Mouse (Mus musculus): ENCODE results near the gene Rora. TPM values are rescaled to one million over a fixed set of nuclear protein-coding genes. Genes with fewer than 3 reads are reported as not detected.

Gene Rora
- total RNA-seq, 2 experiments from 2014 or later, result 0.38 to 2.1 TPM

GRCm38 (mm10) chr9:68687251-68687874, 33.8 kb downstream of the Rora start:
- no peak for ATAC-seq (replicated peaks; ENCODE audit: low FRiP score, poor library complexity, severe bottlenecking)

GRCm38 (mm10) chr9:68688151-68688550, 34.6 kb downstream of the Rora start:
- ATAC-seq (replicated peaks; ENCODE audit: low FRiP score, poor library complexity, severe bottlenecking), result no peak

- ATAC-seq (replicated peaks; ENCODE audit: low FRiP score, poor library complexity, severe bottlenecking), result no peak
These were observed 35.8 kb downstream of the Rora start for GRCm38 (mm10) chr9:68689351-68689750.

GRCm38 (mm10) chr9:68694889-68695495, 41.4 kb downstream of the Rora start:
- no peak for ATAC-seq (replicated peaks; ENCODE audit: low FRiP score, poor library complexity, severe bottlenecking)

- no peak for ATAC-seq (replicated peaks; ENCODE audit: low FRiP score, poor library complexity, severe bottlenecking)
These were observed 41.9 kb downstream of the Rora start for GRCm38 (mm10) chr9:68695496-68695969.

- no peak for ATAC-seq (replicated peaks; ENCODE audit: low FRiP score, poor library complexity, severe bottlenecking)
These were observed 42.9 kb downstream of the Rora start for GRCm38 (mm10) chr9:68696425-68696956.

GRCm38 (mm10) chr9:68699341-68699740, 45.8 kb downstream of the Rora start:
- ATAC-seq (replicated peaks; ENCODE audit: low FRiP score, poor library complexity, severe bottlenecking), result no peak

GRCm38 (mm10) chr9:68699856-68700255, 46.3 kb downstream of the Rora start:
- ATAC-seq (replicated peaks; ENCODE audit: low FRiP score, poor library complexity, severe bottlenecking), result no peak

GRCm38 (mm10) chr9:68707636-68708035, 54.0 kb downstream of the Rora start:
- ATAC-seq (replicated peaks; ENCODE audit: low FRiP score, poor library complexity, severe bottlenecking), result no peak

GRCm38 (mm10) chr9:68709232-68709631, 55.6 kb downstream of the Rora start:
- ATAC-seq (replicated peaks; ENCODE audit: low FRiP score, poor library complexity, severe bottlenecking), result no peak

GRCm38 (mm10) chr9:68710893-68711654, 57.5 kb downstream of the Rora start:
- no peak for ATAC-seq (replicated peaks; ENCODE audit: low FRiP score, poor library complexity, severe bottlenecking)

GRCm38 (mm10) chr9:68716961-68717360, 63.4 kb downstream of the Rora start:
- no peak for ATAC-seq (replicated peaks; ENCODE audit: low FRiP score, poor library complexity, severe bottlenecking)

GRCm38 (mm10) chr9:68718427-68718826, 64.8 kb downstream of the Rora start:
- no peak for ATAC-seq (replicated peaks; ENCODE audit: low FRiP score, poor library complexity, severe bottlenecking)

GRCm38 (mm10) chr9:68719286-68719685, 65.7 kb downstream of the Rora start:
- ATAC-seq (replicated peaks; ENCODE audit: low FRiP score, poor library complexity, severe bottlenecking), result no peak

- ATAC-seq (replicated peaks; ENCODE audit: low FRiP score, poor library complexity, severe bottlenecking), result no peak
These were observed 71.2 kb downstream of the Rora start for GRCm38 (mm10) chr9:68724636-68725285.

- no peak for ATAC-seq (replicated peaks; ENCODE audit: low FRiP score, poor library complexity, severe bottlenecking)
These were observed 73.7 kb downstream of the Rora start for GRCm38 (mm10) chr9:68727166-68727855.

GRCm38 (mm10) chr9:68731438-68731837, 77.9 kb downstream of the Rora start:
- ATAC-seq (replicated peaks; ENCODE audit: low FRiP score, poor library complexity, severe bottlenecking), result no peak

- ATAC-seq (replicated peaks; ENCODE audit: low FRiP score, poor library complexity, severe bottlenecking), result no peak
These were observed 79.3 kb downstream of the Rora start for GRCm38 (mm10) chr9:68732929-68733328.

GRCm38 (mm10) chr9:68735886-68736285, 82.3 kb downstream of the Rora start:
- ATAC-seq (replicated peaks; ENCODE audit: low FRiP score, poor library complexity, severe bottlenecking), result no peak
